Mouse (Mus musculus) CH12.LX (cell line): ENCODE data around the gene Akap7. TPM values are rescaled to one million over a fixed set of nuclear protein-coding genes. Genes with fewer than 3 reads are reported as not detected.

ENCODE experiments used
- DNase-seq: peaks from one replicate; pipeline ENCODE4 v3.0.0-alpha.2; 2013; ENCODE audit errors: extremely low read depth
- H3K27ac ChIP-seq: 2 replicates; pipeline ENCODE4 v1.5.1; 2012; ENCODE audit warnings: low read depth, mild to moderate bottlenecking, control low read depth, moderate library complexity; ENCODE audit not compliant: insufficient read depth
- H3K27me3 ChIP-seq: replicated peaks from 2 replicates; pipeline ENCODE3; 2012; ENCODE audit warnings: inconsistent platforms
- H3K36me3 ChIP-seq, 2 experiments: replicated peaks in 1 of 2; 2 replicates each; pipeline versions ENCODE3 to v1.6.1; 2012; ENCODE audit warnings: inconsistent platforms in 1 of 2, low read length in 1 of 2, mild to moderate bottlenecking in 1 of 2, mixed read lengths in 1 of 2, moderate library complexity in 1 of 2; ENCODE audit not compliant: control insufficient read depth in 1 of 2, insufficient read depth in 1 of 2
- H3K4me1 ChIP-seq, 2 experiments: 2 replicates each; pipeline ENCODE4 v1.6.1; 2012; ENCODE audit warnings: inconsistent platforms in 1 of 2, moderate library complexity in 1 of 2; ENCODE audit not compliant: insufficient read depth in 2 of 2, control insufficient read depth in 1 of 2
- H3K4me2 ChIP-seq: 2 replicates; pipeline ENCODE4 v1.6.1; 2012; ENCODE audit warnings: low read depth, mild to moderate bottlenecking, control low read depth; ENCODE audit not compliant: poor library complexity, insufficient read depth, severe bottlenecking
- H3K4me3 ChIP-seq, 3 experiments: fragments of 150-350 bp in 1 of 3; sonication (generic) in 1 of 3; replicated peaks in 1 of 3; 2 replicates each; pipeline versions ENCODE3 to v1.5.1; 2011 to 2012; ENCODE audit warnings: low read depth in 2 of 3, low read length in 2 of 3, mild to moderate bottlenecking in 2 of 3, moderate library complexity in 2 of 3, control low read depth in 1 of 3, improper control_type of control experiment in 1 of 3, inconsistent platforms in 1 of 3, mixed read lengths in 1 of 3; ENCODE audit not compliant: poor library complexity in 1 of 3
- H3K79me2 ChIP-seq: replicated peaks from 2 replicates; pipeline ENCODE4 v1.6.1; 2012; ENCODE audit warnings: mild to moderate bottlenecking, moderate library complexity; ENCODE audit not compliant: control insufficient read depth, poor library complexity, insufficient read depth, severe bottlenecking; ENCODE audit errors: extremely low read depth
- H3K9ac ChIP-seq: 2 replicates; pipeline ENCODE4 v1.6.1; 2012; ENCODE audit warnings: low read depth, mild to moderate bottlenecking, control low read depth, moderate library complexity; ENCODE audit not compliant: insufficient read depth
- H3K9me3 ChIP-seq: replicated peaks from 2 replicates; pipeline ENCODE3; 2012; ENCODE audit warnings: low read length, inconsistent platforms, mixed read lengths
- CTCF ChIP-seq, 2 experiments: IDR thresholded peaks in 1 of 2; conservative IDR thresholded peaks in 1 of 2; 2 replicates each; pipeline ENCODE4 v1.5.1; 2011 to 2012; ENCODE audit warnings: low read depth in 2 of 2, low read length in 2 of 2, improper control_type of control experiment in 1 of 2, inconsistent platforms in 1 of 2, mild to moderate bottlenecking in 1 of 2, moderate library complexity in 1 of 2
- E2F4 ChIP-seq: IDR thresholded peaks from 2 replicates; pipeline ENCODE4 v1.6.1; 2011; ENCODE audit warnings: low read depth, low read length, improper control_type of control experiment; ENCODE audit not compliant: insufficient replicate concordance
- ETS1 ChIP-seq: conservative IDR thresholded peaks from 2 replicates; pipeline ENCODE4 v1.6.1; 2012; ENCODE audit warnings: low read depth, mild to moderate bottlenecking, inconsistent platforms, low read length, improper control_type of control experiment, moderate library complexity
- GABPA ChIP-seq: IDR thresholded peaks from 2 replicates; pipeline ENCODE4 v1.6.1; 2012; ENCODE audit warnings: low read depth, low read length, improper control_type of control experiment, inconsistent platforms; ENCODE audit not compliant: insufficient replicate concordance
- JUN ChIP-seq: IDR thresholded peaks from 2 replicates; pipeline ENCODE4 v1.6.1; 2011; ENCODE audit warnings: low read depth, mild to moderate bottlenecking, low read length, improper control_type of control experiment, moderate library complexity; ENCODE audit not compliant: insufficient read depth
- KAT2A ChIP-seq: IDR thresholded peaks from 2 replicates; pipeline ENCODE4 v1.6.1; 2012; ENCODE audit warnings: low read length, improper control_type of control experiment, inconsistent platforms; ENCODE audit not compliant: insufficient replicate concordance
- MAFK ChIP-seq: IDR thresholded peaks from 2 replicates; pipeline ENCODE4 v1.6.1; 2011; ENCODE audit warnings: low read length, improper control_type of control experiment; ENCODE audit not compliant: insufficient replicate concordance
- MAX ChIP-seq: IDR thresholded peaks from 2 replicates; pipeline ENCODE4 v1.6.1; 2011; ENCODE audit warnings: low read length, improper control_type of control experiment
- MAZ ChIP-seq: IDR thresholded peaks from 2 replicates; pipeline ENCODE4 v1.6.1; 2012; ENCODE audit warnings: low read depth, mild to moderate bottlenecking, inconsistent platforms, low read length, improper control_type of control experiment, moderate library complexity
- MEF2A ChIP-seq: IDR thresholded peaks from 2 replicates; pipeline ENCODE4 v1.6.1; 2014; ENCODE audit warnings: low read depth, mild to moderate bottlenecking, inconsistent platforms, low read length, improper control_type of control experiment, borderline replicate concordance
- MXI1 ChIP-seq: IDR thresholded peaks from 2 replicates; pipeline ENCODE4 v1.6.1; 2011; ENCODE audit warnings: mild to moderate bottlenecking, low read depth, low read length, improper control_type of control experiment
- MYC ChIP-seq: IDR thresholded peaks from 2 replicates; pipeline ENCODE4 v1.6.1; 2011; ENCODE audit warnings: low read depth, mild to moderate bottlenecking, improper control_type of control experiment, low read length
- NELFE ChIP-seq: IDR thresholded peaks from 2 replicates; pipeline ENCODE4 v1.6.1; 2011; ENCODE audit warnings: low read depth, low read length, improper control_type of control experiment
- POLR2A ChIP-seq: IDR thresholded peaks from 2 replicates; pipeline ENCODE4 v1.6.1; 2011; ENCODE audit warnings: low read depth, mild to moderate bottlenecking, improper control_type of control experiment, low read length
- RCOR1 ChIP-seq: conservative IDR thresholded peaks from 2 replicates; pipeline ENCODE4 v1.6.1; 2012; ENCODE audit warnings: low read depth, mild to moderate bottlenecking, inconsistent platforms, low read length, improper control_type of control experiment
- USF1 ChIP-seq: IDR thresholded peaks from 2 replicates; pipeline ENCODE4 v1.6.1; 2014; ENCODE audit warnings: low read depth, mild to moderate bottlenecking, inconsistent platforms, low read length, improper control_type of control experiment
- ZC3H11A ChIP-seq: IDR thresholded peaks from 2 replicates; pipeline ENCODE4 v1.6.1; 2012; ENCODE audit warnings: low read depth, mild to moderate bottlenecking, inconsistent platforms, low read length, improper control_type of control experiment
- dilution Hi-C: fragments of 300-500 bp; cut with MboI; formaldehyde crosslinking; loops from 2 replicates; pipeline ENCODE4 v1.14.3; 2020; ENCODE audit warnings: low sequenced_read_pairs; ENCODE audit not compliant: extremely low pct_unique_long_range_greater_than_20kb, extremely low pct_ligation_motif_present
- in situ Hi-C: fragments of 300-500 bp; cut with MboI; formaldehyde crosslinking; loops from 3 replicates; pipeline ENCODE4 v1.14.3; 2019; ENCODE audit warnings: low sequenced_read_pairs, low pct_ligation_motif_present, low pct_unique_long_range_greater_than_20kb, mixed read lengths
- polyA plus RNA-seq: library from polyadenylated mRNA; unstranded; fragments of >175 nt; gene quantifications from 2 replicates; pipeline ENCODE4 v1.2.1, GENCODE M21; 2012; ENCODE audit warnings: low read depth; ENCODE audit not compliant: insufficient read length
- total RNA-seq, 2 experiments: library from RNA; depleted of rRNA; stranded (reverse); fragments of 300-350 nt in 1 of 2; fragments of >200 nt in 1 of 2; gene quantifications; 2 replicates each; pipeline ENCODE4 v1.2.3; 2012 to 2014

Akap7 gene
- total and polyA plus RNA-seq, 3 experiments, result 6.2 to 12.1 (median 7.1) TPM

GRCm38 (mm10) chr10:25177270-25177669, 130.4 kb downstream of the Akap7 start:
- no peak overlapping the region for H3K4me3 ChIP-seq
- H3K9ac ChIP-seq, result no peak overlapping the region
- no peaks in the 10 kb centered on the region for H3K4me1 ChIP-seq
- dilution Hi-C loops (no loop called here), in situ Hi-C loops (no loop called here)
- DNase-seq, result no peak
- no peak for TF ChIP-seq E2F4
- no peak for TF ChIP-seq CTCF (conservative IDR thresholded peaks at IDR 0.05 in 1 of 2, IDR thresholded peaks at IDR 0.05 in 1 of 2; ENCODE audit: low read depth in 2 of 2, low read length in 2 of 2)
- TF ChIP-seq POLR2A, result no peak
- no peak for TF ChIP-seq MAX
- TF ChIP-seq RCOR1, result no peak
- no peaks in the 10 kb centered on the region for H3K79me2 ChIP-seq
- no peak overlapping the region for H3K27ac ChIP-seq
- H3K27me3 ChIP-seq, result no peaks in the 10 kb centered on the region
- no peaks in the 10 kb centered on the region for H3K36me3 ChIP-seq
- H3K4me2 ChIP-seq, result no peak overlapping the region
- H3K9me3 ChIP-seq, result no peaks in the 10 kb centered on the region

- H3K4me3 ChIP-seq, result no peak overlapping the region
- H3K79me2 ChIP-seq, result no peaks in the 10 kb centered on the region
- no peaks in the 10 kb centered on the region for H3K27me3 ChIP-seq
- H3K4me1 ChIP-seq, result no peaks in the 10 kb centered on the region
- H3K4me2 ChIP-seq, result no peak overlapping the region
- H3K9ac ChIP-seq, result no peak overlapping the region
- DNase-seq, result no peak
- in situ Hi-C loops (no loop called here), dilution Hi-C loops (no loop called here)
- H3K9me3 ChIP-seq, result peaks cover 3% of the 10 kb centered on the region
- no peaks in the 10 kb centered on the region for H3K36me3 ChIP-seq
- no peak overlapping the region for H3K27ac ChIP-seq
- TF ChIP-seq USF1 (no peak), ZC3H11A (no peak), MYC (no peak), CTCF (conservative IDR thresholded peaks at IDR 0.05 in 1 of 2, IDR thresholded peaks at IDR 0.05 in 1 of 2; ENCODE audit: low read depth in 2 of 2, low read length in 2 of 2) (no peak), NELFE (no peak), MAZ (no peak), ETS1 (no peak), KAT2A (no peak), MEF2A (no peak), GABPA (no peak), JUN (no peak), MAFK (no peak), MXI1 (no peak), E2F4 (no peak)
- TF ChIP-seq, all 38 proteins: peak for 0
These were observed 132.8 kb downstream of the Akap7 start for GRCm38 (mm10) chr10:25174872-25175271.
